Mouse (Mus musculus) left cerebral cortex, adult 9 months (tissue): ENCODE data around the gene Nsl1.

ENCODE experiments used
- DNase-seq, 2 experiments: peaks; one replicate each; pipeline ENCODE4 v3.0.0; 2022; ENCODE audit warnings: low spot score in 2 of 2

Gene Nsl1

GRCm38 (mm10) chr1:191054870-191055532, 7.8 kb upstream of the Nsl1 start:
- no peak for DNase-seq

GRCm38 (mm10) chr1:191055533-191055873, 7.3 kb upstream of the Nsl1 start:
- DNase-seq = no peak

- DNase-seq = no peak
Measured at GRCm38 (mm10) chr1:191057461-191057860, 5.4 kb upstream of the Nsl1 start.

GRCm38 (mm10) chr1:191062241-191062780, 501 bp upstream of the Nsl1 start:
- no peak for DNase-seq

- DNase-seq = no peak
Measured at GRCm38 (mm10) chr1:191063700-191064099, 888 bp downstream of the Nsl1 start.

GRCm38 (mm10) chr1:191064535-191064934, 1.7 kb downstream of the Nsl1 start:
- no peak for DNase-seq

GRCm38 (mm10) chr1:191065188-191065587, 2.4 kb downstream of the Nsl1 start:
- no peak for DNase-seq

- no peak for DNase-seq
Measured at GRCm38 (mm10) chr1:191068377-191068776, 5.6 kb downstream of the Nsl1 start.

- DNase-seq = no peak
Measured at GRCm38 (mm10) chr1:191070259-191070658, 7.4 kb downstream of the Nsl1 start.

- no peak for DNase-seq
Measured at GRCm38 (mm10) chr1:191071613-191072012, 8.8 kb downstream of the Nsl1 start.

GRCm38 (mm10) chr1:191072329-191072913, 9.6 kb downstream of the Nsl1 start:
- DNase-seq = no peak

- DNase-seq = peak in 1 of 2 experiments; percentile 51
Measured at GRCm38 (mm10) chr1:191073001-191073400, 10.2 kb downstream of the Nsl1 start.

- no peak for DNase-seq
Measured at GRCm38 (mm10) chr1:191073486-191073885, 10.7 kb downstream of the Nsl1 start.

GRCm38 (mm10) chr1:191075199-191075883, 12.5 kb downstream of the Nsl1 start:
- no peak for DNase-seq

- no peak for DNase-seq
Measured at GRCm38 (mm10) chr1:191083230-191083629, 20.4 kb downstream of the Nsl1 start.

- DNase-seq = no peak
Measured at GRCm38 (mm10) chr1:191084951-191085559, 22.2 kb downstream of the Nsl1 start.

- DNase-seq = no peak
Measured at GRCm38 (mm10) chr1:191085597-191085996, 22.8 kb downstream of the Nsl1 start.

- DNase-seq = no peak
Measured at GRCm38 (mm10) chr1:191086304-191086878, 23.6 kb downstream of the Nsl1 start.

- no peak for DNase-seq
Measured at GRCm38 (mm10) chr1:191086960-191087359, 24.1 kb downstream of the Nsl1 start.

- DNase-seq = no peak
Measured at GRCm38 (mm10) chr1:191087955-191088354, 25.1 kb downstream of the Nsl1 start.

GRCm38 (mm10) chr1:191089355-191089754, 26.5 kb downstream of the Nsl1 start:
- DNase-seq = no peak

GRCm38 (mm10) chr1:191092050-191092449, 29.2 kb downstream of the Nsl1 start:
- DNase-seq = no peak
